Mouse (Mus musculus) testis, adult 2 months (tissue): Measurements from ENCODE around the gene Washc3.

ENCODE experiments used
- CTCF ChIP-seq: fragments of 200-500 bp; IDR thresholded peaks from 2 replicates; pipeline ENCODE4 v1.5.1; 2012; ENCODE audit warnings: low read depth, mild to moderate bottlenecking, inconsistent platforms, low read length, moderate library complexity; ENCODE audit not compliant: control insufficient read depth, insufficient read depth, insufficient replicate concordance
- POLR2A ChIP-seq: fragments of 200-500 bp; IDR thresholded peaks from 2 replicates; pipeline ENCODE4 v1.6.1; 2012; ENCODE audit warnings: low read depth, mild to moderate bottlenecking, inconsistent platforms, low read length, moderate library complexity; ENCODE audit not compliant: control insufficient read depth

- no peak for TF ChIP-seq CTCF
- TF ChIP-seq POLR2A: no peak
Measured at GRCm38 (mm10) chr10:88200541-88200940, 352 bp upstream of the Washc3 start.
